Mouse (Mus musculus): ENCODE data around the gene Prtg. TPM values are rescaled to one million over a fixed set of nuclear protein-coding genes. Genes with fewer than 3 reads are reported as not detected.

Prtg gene
- total RNA-seq (2021) = 0.22 and 0.45 TPM in 2 replicates
- long read RNA-seq, experiment 1 = 0 reads
- long read RNA-seq, experiment 2, partial matches to known transcripts = 0 of 1 reads
- long read RNA-seq, experiment 2, other reads (novel, unspliced or antisense) = 1 of 1 reads

DNA sequence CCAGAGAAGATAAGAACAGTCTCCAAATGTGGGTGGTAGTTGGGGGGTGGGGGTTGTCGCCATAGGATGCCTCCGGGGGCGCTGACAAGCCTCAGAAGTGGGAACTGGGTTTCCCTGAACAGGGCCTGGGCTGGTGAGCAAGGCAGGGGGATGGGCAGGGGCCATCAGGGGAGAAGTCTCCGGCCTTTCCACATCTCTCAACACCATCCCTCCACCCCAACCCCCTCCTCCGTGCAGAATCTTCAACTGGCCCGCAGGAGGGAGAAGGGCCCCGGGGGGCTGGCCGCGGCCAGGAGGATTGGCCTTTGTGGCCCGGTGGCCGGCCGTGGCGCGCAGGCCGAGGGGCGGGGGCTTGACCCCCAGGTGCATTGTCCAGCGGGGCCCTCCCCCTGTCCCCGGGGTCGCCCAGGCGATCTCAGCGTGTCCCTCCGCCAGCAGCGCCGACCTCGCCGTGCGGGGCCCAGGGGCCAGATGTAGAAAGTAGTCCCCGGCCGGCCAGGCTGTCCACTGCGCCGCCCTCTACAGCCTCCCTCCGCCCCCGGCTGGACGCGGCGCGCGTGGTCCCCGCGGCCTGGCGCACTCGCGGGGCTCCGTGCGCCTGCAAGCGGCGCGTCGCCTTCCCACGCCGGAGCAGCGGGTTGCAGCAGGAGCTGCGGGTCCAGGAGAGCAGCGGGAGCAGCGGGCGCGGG, at the start of gene Prtg:
Gene Prtg (plus strand): TSS at position 144 of the 689 bp plus-strand sequence.
- peak; percentile 73 for DNase-seq

DNA sequence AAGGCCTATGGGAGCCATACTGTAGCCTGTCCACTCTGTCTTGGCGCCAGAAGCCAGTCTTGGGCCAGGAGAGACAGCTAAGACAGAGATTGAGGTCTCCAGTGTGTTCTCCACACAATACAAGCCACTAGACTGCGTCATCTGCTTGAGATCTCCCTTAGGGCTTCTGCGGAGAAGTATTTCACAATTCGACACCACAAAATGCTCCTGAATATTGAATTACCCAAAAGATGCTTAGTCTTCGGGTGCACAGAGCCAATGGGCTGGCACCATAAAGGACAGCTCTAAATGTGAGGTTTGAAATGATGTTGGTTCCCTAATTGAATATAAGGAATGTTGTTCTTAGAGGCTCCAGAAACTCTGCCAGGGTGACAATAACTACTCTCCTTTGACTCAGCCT, 49.5 kb upstream of the Prtg start:
- no peak for DNase-seq

DNA sequence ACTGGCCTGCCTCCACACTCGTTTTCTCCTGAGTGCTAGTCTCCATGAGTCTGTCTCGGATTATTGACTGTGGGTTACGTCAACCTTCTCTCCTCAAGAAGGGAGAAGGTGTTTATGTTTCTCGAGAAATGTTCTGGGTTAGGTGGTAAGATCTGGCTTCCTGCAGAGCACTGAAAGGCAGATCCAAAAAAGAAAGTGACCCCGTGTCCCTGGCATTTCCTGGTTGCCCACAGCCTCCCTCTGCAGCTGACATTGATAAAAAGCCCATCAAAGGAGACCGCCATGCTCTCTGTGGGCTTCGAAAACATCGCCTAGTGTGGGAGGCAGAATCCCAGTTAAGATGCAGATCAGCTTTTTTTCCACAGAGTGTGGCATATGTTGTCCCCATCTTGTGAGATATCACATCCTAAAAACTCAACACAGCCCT, 48.0 kb upstream of the Prtg start:
- peak; percentile 42 for DNase-seq

DNA sequence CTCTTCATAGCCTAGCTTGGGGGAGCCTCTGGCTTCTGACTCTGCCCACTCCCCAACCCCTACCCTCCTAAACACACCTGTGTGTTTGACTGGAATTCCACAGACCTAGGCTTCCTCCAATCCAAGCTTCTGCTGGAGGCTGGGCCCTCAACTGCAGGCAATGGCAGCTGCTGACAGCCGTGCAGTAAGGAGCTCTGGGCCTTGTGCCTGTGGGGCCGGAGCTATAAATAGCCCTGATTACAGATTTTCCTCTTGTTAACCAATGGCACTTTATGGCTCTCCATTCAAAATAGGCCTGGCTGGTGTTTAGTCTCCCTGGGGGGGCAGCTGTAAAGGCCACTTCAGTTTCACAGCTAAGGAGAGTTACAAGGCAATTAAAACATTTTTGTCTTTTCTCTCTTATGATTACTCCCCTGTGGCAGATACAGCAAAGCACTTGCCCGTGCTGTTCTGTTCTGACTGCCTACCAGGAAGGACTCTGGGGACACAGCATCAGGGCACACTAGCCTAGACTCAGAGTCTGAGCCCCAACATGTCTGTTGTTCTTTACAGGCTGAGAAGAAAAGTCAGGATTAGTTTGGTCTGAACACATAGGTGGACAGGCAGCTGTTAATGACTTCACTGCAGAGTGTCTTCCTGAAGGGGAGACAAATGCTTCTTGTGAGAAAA, 43.5 kb upstream of the Prtg start:
- DNase-seq = peak; percentile 35

DNA sequence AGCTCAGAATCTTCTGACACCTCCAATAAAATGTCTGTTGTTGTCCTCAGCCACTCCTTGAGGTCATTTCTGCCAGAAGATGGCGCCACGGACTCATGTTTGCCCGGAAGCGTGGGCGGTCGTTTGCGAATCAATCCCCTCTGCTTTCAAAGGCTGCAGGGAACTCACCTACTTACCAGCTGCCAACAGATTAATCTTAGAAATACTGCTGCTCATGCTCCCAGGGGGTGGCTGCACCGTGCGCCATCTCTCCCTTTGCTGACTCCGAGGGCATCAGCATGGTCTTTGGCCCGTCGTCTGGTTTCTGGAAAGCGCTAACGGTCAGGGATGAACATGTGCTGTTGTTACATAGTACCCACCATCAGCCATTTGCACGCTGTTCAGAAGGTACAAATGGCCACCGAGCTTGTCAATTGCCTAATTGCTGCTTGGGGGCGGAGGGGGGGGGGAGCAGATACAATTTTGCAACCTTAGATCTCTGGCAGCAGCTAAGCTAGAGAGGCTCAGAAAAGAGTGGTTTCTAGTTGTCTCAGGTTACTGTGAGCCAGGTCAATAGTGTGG, 39.8 kb upstream of the Prtg start:
- DNase-seq = peak; percentile 93

DNA sequence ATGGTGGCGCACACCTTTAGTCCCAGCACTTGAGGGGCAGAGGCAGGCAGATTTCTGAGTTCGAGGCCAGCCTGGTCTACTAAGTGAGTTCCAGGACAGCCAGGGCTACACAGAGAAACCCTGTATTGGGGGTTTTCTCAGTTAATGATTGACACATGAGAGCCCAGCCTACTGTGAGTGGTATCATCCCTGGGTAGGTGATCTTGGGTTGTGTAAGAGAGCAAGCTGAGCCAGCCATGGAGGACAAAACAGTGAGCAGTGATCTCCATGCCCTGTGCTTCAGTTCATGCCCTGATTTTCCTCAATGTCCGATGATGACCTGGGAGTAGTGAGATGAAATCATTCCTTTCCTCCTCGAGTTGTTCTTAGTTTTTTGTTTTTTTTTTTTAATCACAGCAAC, 31.7 kb upstream of the Prtg start:
- DNase-seq = no peak

DNA sequence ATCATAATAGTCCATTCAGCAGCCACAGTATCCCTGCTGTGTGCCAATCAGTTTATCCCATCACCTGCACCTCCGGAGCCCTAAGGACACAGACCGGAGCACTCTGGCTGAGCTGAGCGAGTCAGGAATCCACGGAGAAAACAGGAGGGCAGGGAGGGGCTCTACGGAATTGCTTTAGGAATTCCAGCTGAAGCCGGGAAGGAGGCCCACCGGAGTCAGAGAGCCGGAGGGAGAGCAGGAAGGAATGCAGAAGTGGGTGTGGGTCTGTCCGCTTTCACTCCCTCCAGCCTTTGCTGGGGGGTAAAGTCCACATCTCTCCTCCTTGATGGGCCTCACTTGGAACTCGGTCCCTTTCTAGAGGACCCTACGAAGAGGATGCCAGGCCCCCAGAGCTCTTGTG, 27.7 kb upstream of the Prtg start:
- no peak for DNase-seq

DNA sequence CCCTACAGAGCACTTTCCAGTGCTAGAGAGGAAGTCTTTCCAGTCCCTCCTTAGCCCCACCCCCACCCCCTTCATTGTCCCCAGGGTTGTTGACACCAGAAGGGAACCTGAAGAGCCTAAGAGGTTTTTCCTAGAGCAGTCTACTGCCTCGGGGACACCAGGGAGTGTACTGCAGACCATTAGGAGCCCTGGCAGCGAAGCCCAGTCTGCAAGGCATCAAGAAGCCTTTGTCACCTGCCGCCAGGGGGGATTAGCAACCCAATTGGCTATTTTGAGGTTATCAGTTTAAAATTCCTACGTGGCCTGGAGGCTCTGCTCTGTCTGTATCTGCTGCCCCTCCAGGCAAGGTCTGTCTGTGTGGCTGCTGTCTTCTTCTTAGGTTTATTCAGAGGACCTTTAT, 26.9 kb upstream of the Prtg start:
- no peak for DNase-seq

DNA sequence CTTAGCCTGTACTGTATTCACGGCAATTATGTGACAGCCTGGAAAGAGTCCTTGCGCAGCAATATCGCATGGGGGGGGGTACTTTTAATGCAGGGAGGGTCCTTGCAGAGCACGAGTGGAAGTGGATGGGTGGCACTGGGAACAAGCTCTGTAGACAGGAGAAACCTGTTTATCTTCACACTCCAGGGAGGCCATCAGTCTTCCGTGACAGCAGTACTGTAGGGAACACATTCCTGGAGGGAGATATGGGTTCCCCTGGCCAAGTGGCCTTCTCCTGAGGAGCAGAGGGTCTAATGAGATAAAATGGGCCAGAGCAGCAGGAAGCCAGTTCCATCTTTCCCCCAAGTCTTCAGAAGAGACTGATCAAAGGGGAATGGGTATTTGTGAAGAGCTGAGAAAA, 26.0 kb upstream of the Prtg start:
- no peak for DNase-seq

DNA sequence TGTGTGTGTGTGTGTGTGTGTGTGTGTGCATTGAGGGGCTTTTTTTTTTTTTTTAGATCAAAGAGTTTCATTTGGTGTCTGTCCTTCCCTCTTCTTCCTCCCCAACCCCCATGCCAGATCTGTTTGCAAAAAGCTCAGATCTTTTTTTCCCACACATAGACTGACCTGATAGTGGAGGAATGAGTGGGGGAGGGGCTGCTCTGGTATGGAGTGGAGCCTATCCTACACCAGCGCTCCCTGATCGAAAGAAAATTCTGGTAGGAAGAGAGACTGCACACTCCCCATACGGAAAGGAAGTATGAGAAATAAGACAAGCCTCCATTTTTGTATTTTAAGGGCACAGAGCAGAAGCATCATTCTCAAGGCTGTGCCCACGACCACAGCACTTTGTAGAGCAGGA, 25.2 kb upstream of the Prtg start:
- no peak for DNase-seq

DNA sequence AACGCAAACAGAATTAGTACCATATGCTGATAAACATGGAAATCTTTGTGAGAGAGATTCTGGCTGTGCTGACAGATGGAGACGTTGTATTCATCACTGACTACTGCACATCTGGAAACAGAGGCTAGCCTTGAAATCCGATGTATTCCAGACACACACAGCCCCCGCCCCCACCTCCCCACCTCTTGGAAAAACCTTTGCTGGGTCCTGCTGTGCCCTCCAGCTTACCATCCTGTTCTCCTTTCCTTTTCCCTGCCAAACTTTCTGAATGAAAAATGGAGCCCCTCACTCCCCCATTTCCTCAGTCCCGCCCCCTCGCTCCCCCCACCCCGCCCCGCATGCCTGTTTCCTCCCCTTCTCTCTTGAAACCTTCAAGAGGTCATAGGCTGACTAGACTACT, 24.6 kb upstream of the Prtg start:
- DNase-seq = no peak

DNA sequence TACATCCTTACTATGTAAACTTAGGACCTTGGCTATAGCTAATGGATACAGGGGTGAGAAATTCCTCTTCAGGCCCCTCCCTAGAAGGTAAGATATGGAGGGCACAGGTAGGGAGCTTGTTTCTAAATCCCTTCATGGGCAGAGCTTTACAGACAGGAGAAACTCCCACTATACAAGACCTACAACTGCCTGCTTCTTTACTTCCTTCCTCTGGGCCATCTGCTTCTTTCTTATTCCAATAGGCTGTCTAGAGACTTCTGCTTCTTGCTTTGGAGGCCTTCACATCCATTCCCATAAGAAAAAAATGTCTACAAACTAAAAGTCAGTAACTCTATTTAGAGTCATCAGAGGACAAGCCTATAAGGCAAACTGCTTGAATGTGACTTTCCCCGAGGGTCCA, 18.9 kb upstream of the Prtg start:
- no peak for DNase-seq

DNA sequence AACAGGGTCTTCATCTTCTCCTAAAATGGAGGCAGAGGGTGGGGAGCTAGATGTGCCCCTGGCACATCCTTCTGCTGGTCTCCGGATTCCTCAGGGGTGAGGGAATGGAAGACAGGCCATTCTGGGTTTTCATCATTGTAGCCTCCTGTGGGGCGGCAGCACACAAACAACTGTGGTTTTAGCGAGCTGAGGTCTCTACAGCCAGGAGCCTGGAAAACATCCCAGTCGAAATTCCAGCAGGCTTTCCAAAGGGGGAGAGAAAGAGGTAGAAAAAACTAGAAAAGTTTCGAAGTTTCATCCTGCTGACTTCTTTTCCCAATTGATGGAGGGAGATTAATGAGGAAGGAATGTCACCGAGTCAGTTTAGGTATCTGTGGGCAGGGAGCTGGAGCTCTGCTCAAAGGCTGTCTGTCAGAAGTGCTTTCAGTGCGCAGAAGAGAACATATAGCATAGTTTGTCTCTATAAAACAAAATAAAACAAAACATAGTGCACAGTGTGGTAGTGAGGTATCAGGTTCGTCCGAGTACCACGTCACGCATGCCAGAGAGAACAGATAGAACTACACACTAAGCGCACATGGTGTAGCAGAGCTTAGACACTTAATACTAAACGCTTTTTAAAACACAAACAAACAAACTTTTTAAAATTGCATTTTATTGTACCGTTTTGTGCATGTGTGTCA, 16.0 kb upstream of the Prtg start:
- no peak for DNase-seq

DNA sequence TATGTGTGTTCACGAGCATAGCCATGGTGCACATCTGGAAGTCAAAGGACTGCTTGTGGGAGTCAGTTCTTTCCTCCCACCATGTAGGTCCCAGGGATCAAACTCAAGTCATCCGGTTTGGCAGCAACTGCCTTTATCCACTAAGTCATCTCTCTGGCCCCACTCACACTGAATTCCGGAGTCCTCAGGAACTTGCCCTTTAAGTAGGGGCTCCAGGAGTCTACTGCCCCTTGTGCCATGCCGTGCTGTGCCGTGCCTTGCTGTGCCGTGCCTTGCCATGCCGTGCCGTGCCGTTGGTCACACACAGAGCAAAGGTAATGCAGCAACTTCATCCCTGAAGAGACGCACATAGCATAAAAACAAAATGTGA, 15.5 kb upstream of the Prtg start:
- DNase-seq = peak; percentile 26

DNA sequence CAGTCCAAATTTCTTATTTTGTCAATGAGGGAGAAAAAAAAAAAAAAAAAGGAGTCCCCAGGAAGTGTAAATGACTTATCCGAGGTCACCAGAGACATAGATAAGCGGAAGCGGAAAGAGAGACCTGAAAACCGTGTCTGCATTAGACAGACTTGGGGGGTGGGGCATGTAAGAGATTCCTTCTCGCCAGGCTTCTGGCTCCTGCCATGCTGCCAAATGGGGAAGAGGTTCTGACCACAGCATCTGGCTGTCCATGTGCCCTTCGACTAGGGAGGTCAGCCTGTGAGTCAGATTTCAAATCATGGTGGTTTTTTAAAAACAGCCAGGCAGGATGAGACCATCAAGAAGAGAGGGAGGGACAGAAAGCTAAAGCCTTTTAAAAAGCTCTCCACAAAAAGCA, 15.0 kb upstream of the Prtg start:
- peak; percentile 80 for DNase-seq

DNA sequence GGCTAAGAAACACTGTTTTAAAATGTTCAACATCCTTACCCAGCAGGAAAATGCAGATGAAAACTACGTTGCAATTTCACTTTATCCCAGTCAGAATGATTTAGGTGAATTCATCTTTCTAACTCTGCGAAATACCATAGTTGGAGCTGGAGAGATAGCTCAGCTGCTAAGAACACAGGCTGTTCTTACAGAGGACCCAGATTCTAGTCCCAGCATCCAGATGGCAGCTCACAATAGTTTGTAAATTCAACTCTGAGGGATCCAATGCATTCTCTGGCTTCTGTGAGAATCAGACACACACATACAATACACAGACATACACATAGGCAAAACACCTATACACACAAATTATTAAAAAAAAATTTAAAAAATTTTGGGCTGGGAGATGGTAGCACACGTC, 11.4 kb upstream of the Prtg start:
- no peak for DNase-seq

DNA sequence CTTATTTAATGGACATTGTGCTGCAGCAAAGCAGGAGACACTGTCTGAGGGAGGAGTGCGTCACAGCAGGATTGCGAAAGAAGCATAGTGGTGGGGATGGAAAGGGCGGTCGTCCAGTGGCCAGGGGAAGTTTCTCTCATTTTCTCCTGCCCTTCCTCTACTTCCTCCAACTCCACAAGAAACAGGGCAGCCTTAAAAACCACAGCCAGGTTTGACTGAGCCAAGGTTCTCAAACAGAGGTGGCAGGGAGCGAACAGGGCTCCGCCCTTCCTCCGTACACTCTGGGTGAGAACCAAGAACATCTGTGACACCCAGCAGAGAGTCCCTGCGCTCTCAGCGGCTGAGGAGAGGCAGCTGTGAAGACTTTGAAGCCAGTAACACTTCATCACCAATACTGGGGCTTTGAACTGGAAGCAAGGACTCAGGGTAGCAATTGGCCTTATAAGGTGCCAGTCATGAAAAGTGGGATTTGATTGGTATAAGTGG, 9.5 kb upstream of the Prtg start:
- peak; percentile 28 for DNase-seq

DNA sequence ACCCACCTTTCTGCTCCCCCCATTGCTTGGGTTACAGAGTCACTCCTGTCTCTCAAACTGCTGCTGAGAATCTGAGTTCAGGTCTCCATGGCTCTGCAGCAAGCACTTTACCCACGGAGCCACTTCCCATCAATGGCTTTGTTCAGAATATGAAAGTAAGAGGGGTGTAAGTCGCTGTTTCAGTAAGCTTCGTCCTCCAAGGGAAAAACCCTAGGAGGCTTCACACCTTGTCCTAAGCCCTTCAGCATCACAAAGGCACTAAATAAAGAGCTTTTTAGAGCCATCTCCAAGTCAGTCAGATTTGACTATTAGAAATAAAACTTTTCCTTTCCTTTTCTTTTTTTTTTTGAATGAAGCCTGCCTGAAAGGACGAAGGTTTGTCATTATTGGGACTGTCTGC, 3.4 kb upstream of the Prtg start:
- no peak for DNase-seq

DNA sequence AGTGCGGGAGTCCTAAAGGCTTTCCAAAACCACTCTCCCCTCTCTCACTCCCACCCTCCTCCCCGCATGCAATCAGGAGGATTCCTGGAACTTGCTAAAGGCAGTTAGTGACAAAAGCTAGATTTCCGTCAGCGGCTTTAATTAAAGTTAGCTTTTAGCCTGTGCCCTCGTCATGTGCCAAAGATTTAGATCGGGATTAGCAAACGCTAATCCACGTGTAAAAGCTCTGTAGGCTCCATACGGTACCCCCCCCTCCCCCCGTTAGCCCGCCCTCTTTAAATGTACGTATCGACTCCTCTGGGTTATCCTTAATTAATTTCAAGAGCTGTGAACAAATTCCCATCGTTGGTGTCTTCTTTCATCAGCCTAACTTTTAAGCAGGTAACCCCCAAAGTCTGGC, 528 bp upstream of the Prtg start:
- no peak for DNase-seq

DNA sequence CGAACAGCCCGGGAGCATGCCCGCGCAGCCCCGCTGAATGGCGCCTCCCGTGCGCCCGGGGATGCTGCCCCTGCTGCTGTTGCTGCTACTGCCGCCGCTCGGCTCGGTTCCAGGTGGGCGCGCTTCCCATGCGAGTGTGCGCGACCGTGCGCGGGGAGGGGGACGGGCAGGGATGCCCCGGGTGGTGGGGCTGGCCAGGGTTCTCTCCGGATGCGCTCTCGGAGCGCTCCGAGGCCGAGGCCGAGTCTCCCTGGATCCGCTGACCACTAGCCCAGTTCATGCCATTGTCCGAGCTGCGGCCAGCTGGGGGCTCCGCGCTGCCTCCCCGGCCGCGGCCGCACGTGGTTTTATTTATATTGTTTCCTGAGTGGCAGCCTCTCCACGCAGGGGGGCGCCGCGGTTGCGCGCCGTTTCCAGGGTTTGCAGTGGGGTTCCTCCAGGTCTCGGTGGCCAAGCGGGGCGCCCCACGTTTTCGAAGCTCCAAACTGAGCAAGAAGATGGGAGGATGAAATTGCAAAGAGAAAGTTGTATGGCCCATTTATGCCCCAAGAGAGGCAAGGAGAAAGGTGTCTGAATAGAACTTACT, 839 bp downstream of the Prtg start:
- DNase-seq = peak; percentile 74

DNA sequence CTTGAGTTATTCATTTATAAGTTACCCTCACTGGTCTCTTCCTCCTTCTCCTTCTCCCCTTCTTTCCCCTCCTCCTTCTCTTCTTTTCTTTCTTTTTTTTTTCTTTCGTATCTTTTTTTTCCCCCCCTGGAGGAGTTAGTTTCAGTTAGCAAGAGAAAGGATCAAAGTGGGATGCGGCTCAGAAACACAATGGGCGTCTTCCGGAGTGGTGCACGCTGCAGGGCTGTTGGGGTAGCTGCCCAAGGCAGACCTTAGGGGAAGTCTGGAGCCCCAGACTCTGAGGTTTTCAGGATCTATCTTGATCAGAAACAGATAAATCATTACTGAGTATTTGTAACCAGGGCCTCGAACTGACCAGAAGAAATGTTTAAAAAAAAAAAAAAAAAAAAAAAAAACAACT, 1.5 kb downstream of the Prtg start:
- DNase-seq = no peak

DNA sequence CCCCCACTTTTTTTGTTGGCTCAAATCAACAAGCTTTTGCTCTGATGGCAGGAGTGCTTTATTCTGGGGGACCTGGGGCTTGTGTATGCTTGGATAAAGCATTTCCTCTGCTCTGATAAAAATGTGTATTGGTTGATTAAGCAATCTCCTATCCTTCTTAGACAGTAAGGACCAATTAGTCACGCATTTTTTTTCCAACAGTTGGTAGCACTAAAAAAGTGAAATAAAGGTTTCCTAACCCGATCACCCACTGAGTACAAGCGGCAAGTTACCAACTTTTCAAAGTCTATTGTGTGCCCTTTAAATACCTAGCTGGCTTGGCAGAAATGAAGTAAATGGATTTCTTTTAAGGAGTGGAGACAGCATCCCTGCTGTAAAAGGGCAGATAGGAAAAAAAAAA, 1.9 kb downstream of the Prtg start:
- DNase-seq = no peak

DNA sequence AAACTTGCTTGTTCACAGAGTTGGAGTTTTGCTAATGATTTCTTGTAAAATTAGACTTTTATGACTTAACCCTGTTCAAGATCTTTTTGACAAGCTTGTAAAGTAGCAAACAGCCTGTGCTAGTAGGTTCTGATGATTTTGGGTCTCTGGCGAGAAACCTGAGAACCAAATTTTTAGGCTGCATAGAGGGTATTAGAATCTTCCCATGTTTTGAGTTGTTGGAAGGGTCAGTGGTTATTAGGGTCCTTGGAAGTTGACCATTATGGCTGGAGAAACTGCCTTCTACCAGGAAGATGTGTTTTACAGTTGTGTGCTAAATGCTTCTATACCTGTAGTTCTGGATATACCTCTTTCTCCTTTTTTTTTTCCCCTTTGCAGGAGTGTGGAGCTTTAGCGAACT, 2.4 kb downstream of the Prtg start:
- DNase-seq = no peak
